ENCODE assay signal across 24 mouse cellular contexts in genomic region chr3:92373613-92374012, GRCm38 (mm10). TPM values are rescaled to one million over a fixed set of nuclear protein-coding genes. Genes with fewer than 3 reads are reported as not detected.
DNase-seq lines count a peak whose midpoint lies in the region; ATAC-seq and TF ChIP-seq lines count a peak whose summit lies in the region.
"Had no signal": no experiment of that assay in that cellular context is flagged by ENCODE, and none has a peak within 500 bp of the region (broad histone marks: within the 10 kb centered on the region; RNA-seq: fewer than 3 reads in every experiment).

No protein-coding gene starts in this region.

- no peak for TF ChIP-seq POLR2A in cerebellum, adult 2 months (IDR thresholded peaks at IDR 0.05; ENCODE audit: borderline replicate concordance, insufficient read depth, low read length)

- no peak overlapping the region for H3K27ac ChIP-seq in cerebellum, adult 2 months (ENCODE audit: insufficient read depth, low read length)

- TF ChIP-seq CTCF in Patski (IDR thresholded peaks at IDR 0.05), result no peak
- TF ChIP-seq CTCF in cerebellum, adult 2 months (IDR thresholded peaks at IDR 0.05; ENCODE audit: borderline replicate concordance, insufficient read depth, low read depth, low read length), result no peak

- H3K4me3 ChIP-seq in cerebellum, adult 2 months (replicated peaks; ENCODE audit: insufficient read depth, low read depth, low read length), result no peak overlapping the region

- CTCF ChIA-PET in Patski (lab: Charles Lee), result no interaction called here

- no peak for DNase-seq in frontal cortex, postnatal 14 days (ENCODE audit: low spot score in 2 of 2)
- DNase-seq in Patski (ENCODE audit: low read depth, low spot score), result peak; percentile 20
- peak; percentile 26 for DNase-seq in brain, adult 2 months (ENCODE audit: low read depth, low spot score)
- no peak for DNase-seq in cerebellum, adult 2 months
- no peak for DNase-seq in ovary, adult 18-20 months (ENCODE audit: low spot score)
- DNase-seq: adrenal gland, adult 2 months; adrenal gland, adult 8-10 months; adrenal gland, postnatal 10 days; adrenal gland, postnatal 14 days; adrenal gland, postnatal 25 days; adrenal gland, postnatal 36 days; B cell, adult 2 months; cerebellum, adult 11 months; cerebellum, adult 11-12 months; cerebellum, adult 18-20 months; cerebellum, adult 8-10 months; cerebellum, adult 9-10 months had no signal

- in situ Hi-C loops in Patski (cut with MboI; ENCODE audit: low pct_unique_long_range_greater_than_20kb), result no loop called here

- H3K27me3 ChIP-seq in Patski, result no peaks in the 10 kb centered on the region
- H3K27me3 ChIP-seq in cerebellum, adult 2 months (ENCODE audit: control insufficient read depth, insufficient read depth, low read length), result no peaks in the 10 kb centered on the region
- H3K27me3 ChIP-seq: CH12.LX had no signal

- no peaks in the 10 kb centered on the region for H3K4me1 ChIP-seq in cerebellum, adult 2 months (ENCODE audit: control insufficient read depth, insufficient read depth, low read length)

- 67% methylated on average over 2 of the region's 2 CpGs for WGBS in cerebellum, adult 2 months

- POLR2A ChIA-PET in Patski (lab: Charles Lee), result no interaction called here

- ATAC-seq in frontal cortex, adult (ENCODE audit: low TSS enrichment), result peak; percentile 99
- ATAC-seq in Patski, result peak; percentile 73
- ATAC-seq: activated CD4-positive, CD25-positive, alpha-beta regulatory T cell, adult 4 months; CD4-positive, CD25-positive, alpha-beta regulatory T cell, adult 4 months had no signal

RNA-seq across cellular contexts. Expression of gene Sprr2f, which starts 8.6 kb away (rescaled TPM):
- not detected for polyA plus RNA-seq in Patski (2021)
- polyA plus RNA-seq in cerebellum, adult 2 months (2012; rRNA removed), result not detected in 2 replicates
- polyA plus RNA-seq: activated CD4-positive, CD25-positive, alpha-beta regulatory T cell, adult 4 months; adrenal gland, adult 2 months; brain, embryonic 14.5 days; C2C12; CD4-positive, CD25-positive, alpha-beta regulatory T cell, adult 4 months; G1E had no signal

RNA-seq across cellular contexts. Expression of gene Sprr2h, which starts 11.9 kb away (rescaled TPM):
- polyA plus RNA-seq in Patski (2021), result not detected
- polyA plus RNA-seq in cerebellum, adult 2 months (2012; rRNA removed), result not detected in 2 replicates
- polyA plus RNA-seq: activated CD4-positive, CD25-positive, alpha-beta regulatory T cell, adult 4 months; adrenal gland, adult 2 months; brain, embryonic 14.5 days; CD4-positive, CD25-positive, alpha-beta regulatory T cell, adult 4 months; G1E had no signal

RNA-seq across cellular contexts. Expression of gene Sprr2e, which starts 21.7 kb away (rescaled TPM):
- not detected for polyA plus RNA-seq in Patski (2021)
- not detected in 2 replicates for polyA plus RNA-seq in cerebellum, adult 2 months (2012; rRNA removed)
- polyA plus RNA-seq: activated CD4-positive, CD25-positive, alpha-beta regulatory T cell, adult 4 months; adrenal gland, adult 2 months; brain, embryonic 14.5 days; CD4-positive, CD25-positive, alpha-beta regulatory T cell, adult 4 months; G1E had no signal

RNA-seq across cellular contexts. Expression of gene Sprr2i, which starts 34.2 kb away (rescaled TPM):
- polyA plus RNA-seq in Patski (2021), result not detected
- polyA plus RNA-seq in cerebellum, adult 2 months (2012; rRNA removed), result not detected in 2 replicates
- polyA plus RNA-seq: activated CD4-positive, CD25-positive, alpha-beta regulatory T cell, adult 4 months; adrenal gland, adult 2 months; brain, embryonic 14.5 days; C2C12; CD4-positive, CD25-positive, alpha-beta regulatory T cell, adult 4 months; G1E had no signal

RNA-seq across cellular contexts. Expression of gene Sprr2d, which starts 34.7 kb away (rescaled TPM):
- not detected for polyA plus RNA-seq in Patski (2021)
- not detected in 2 replicates for polyA plus RNA-seq in cerebellum, adult 2 months (2012; rRNA removed)
- polyA plus RNA-seq: activated CD4-positive, CD25-positive, alpha-beta regulatory T cell, adult 4 months; adrenal gland, adult 2 months; brain, embryonic 14.5 days; C2C12; CD4-positive, CD25-positive, alpha-beta regulatory T cell, adult 4 months; G1E had no signal

Comparison
In these comparisons a context has a peak if more than half of its experiments do, and no peak if none do; other contexts are left out.
1. DNase-seq: peak in Patski (single experiment) and brain, adult 2 months (single experiment); none in frontal cortex, postnatal 14 days (0 of 2), cerebellum, adult 2 months (0 of 2) and ovary, adult 18-20 months (single experiment).